Mouse (Mus musculus): ENCODE results near the gene Casp7. TPM values are rescaled to one million over a fixed set of nuclear protein-coding genes. Genes with fewer than 3 reads are reported as not detected.

Casp7 gene
- total RNA-seq, 2 experiments from 2014 or later: 7.1 to 8.9 TPM

GRCm38 (mm10) chr19:56423370-56423769 lies 26.4 kb downstream of the Casp7 start:
- DNase-seq (ENCODE audit: low spot score in 2 of 2): no peak

GRCm38 (mm10) chr19:56424606-56425395 lies 27.9 kb downstream of the Casp7 start:
- no peak for DNase-seq (ENCODE audit: low spot score in 2 of 2)

- no peak for DNase-seq (ENCODE audit: low spot score in 2 of 2)
Measured at GRCm38 (mm10) chr19:56425492-56425891, 28.6 kb downstream of the Casp7 start.

GRCm38 (mm10) chr19:56430369-56430768 lies 33.4 kb downstream of the Casp7 start:
- DNase-seq (ENCODE audit: low spot score in 2 of 2): no peak

GRCm38 (mm10) chr19:56432706-56433105 lies 35.8 kb downstream of the Casp7 start:
- DNase-seq (ENCODE audit: low spot score in 2 of 2): no peak

GRCm38 (mm10) chr19:56433581-56433980 lies 36.7 kb downstream of the Casp7 start:
- DNase-seq (ENCODE audit: low spot score in 2 of 2): no peak

- peak; percentile 55 to 69 for DNase-seq (ENCODE audit: low spot score in 2 of 2)
Measured at GRCm38 (mm10) chr19:56436380-56436779, 39.5 kb downstream of the Casp7 start.

GRCm38 (mm10) chr19:56438357-56439071 lies 41.6 kb downstream of the Casp7 start:
- DNase-seq (ENCODE audit: low spot score in 2 of 2): no peak

GRCm38 (mm10) chr19:56439072-56439434 lies 42.1 kb downstream of the Casp7 start:
- no peak for DNase-seq (ENCODE audit: low spot score in 2 of 2)

GRCm38 (mm10) chr19:56443445-56443844 lies 46.5 kb downstream of the Casp7 start:
- no peak for DNase-seq (ENCODE audit: low spot score in 2 of 2)

- no peak for DNase-seq (ENCODE audit: low spot score in 2 of 2)
Measured at GRCm38 (mm10) chr19:56448784-56449183, 51.9 kb downstream of the Casp7 start.

- no peak for DNase-seq (ENCODE audit: low spot score in 2 of 2)
Measured at GRCm38 (mm10) chr19:56449537-56449936, 52.6 kb downstream of the Casp7 start.

- no peak for DNase-seq (ENCODE audit: low spot score in 2 of 2)
Measured at GRCm38 (mm10) chr19:56450892-56451291, 54.0 kb downstream of the Casp7 start.

- no peak for DNase-seq (ENCODE audit: low spot score in 2 of 2)
Measured at GRCm38 (mm10) chr19:56451867-56452266, 54.9 kb downstream of the Casp7 start.

GRCm38 (mm10) chr19:56452421-56452820 lies 55.5 kb downstream of the Casp7 start:
- no peak for DNase-seq (ENCODE audit: low spot score in 2 of 2)

- DNase-seq (ENCODE audit: low spot score in 2 of 2): no peak
Measured at GRCm38 (mm10) chr19:56454862-56455261, 57.9 kb downstream of the Casp7 start.

GRCm38 (mm10) chr19:56455369-56455768 lies 58.4 kb downstream of the Casp7 start:
- no peak for DNase-seq (ENCODE audit: low spot score in 2 of 2)

- no peak for DNase-seq (ENCODE audit: low spot score in 2 of 2)
Measured at GRCm38 (mm10) chr19:56457569-56457968, 60.6 kb downstream of the Casp7 start.

GRCm38 (mm10) chr19:56459154-56460050 lies 62.5 kb downstream of the Casp7 start:
- DNase-seq (ENCODE audit: low spot score in 2 of 2): no peak

GRCm38 (mm10) chr19:56460241-56460640 lies 63.3 kb downstream of the Casp7 start:
- no peak for DNase-seq (ENCODE audit: low spot score in 2 of 2)

- no peak for DNase-seq (ENCODE audit: low spot score in 2 of 2)
Measured at GRCm38 (mm10) chr19:56461522-56462101, 64.7 kb downstream of the Casp7 start, which contains the start of gene Plekhs1. Gene Plekhs1 (plus strand): TSS chr19:56461640.

Data from layer of hippocampus, postnatal 10 days (tissue).